Mouse (Mus musculus): ENCODE measurements around the gene Mrpl14.

DNA sequence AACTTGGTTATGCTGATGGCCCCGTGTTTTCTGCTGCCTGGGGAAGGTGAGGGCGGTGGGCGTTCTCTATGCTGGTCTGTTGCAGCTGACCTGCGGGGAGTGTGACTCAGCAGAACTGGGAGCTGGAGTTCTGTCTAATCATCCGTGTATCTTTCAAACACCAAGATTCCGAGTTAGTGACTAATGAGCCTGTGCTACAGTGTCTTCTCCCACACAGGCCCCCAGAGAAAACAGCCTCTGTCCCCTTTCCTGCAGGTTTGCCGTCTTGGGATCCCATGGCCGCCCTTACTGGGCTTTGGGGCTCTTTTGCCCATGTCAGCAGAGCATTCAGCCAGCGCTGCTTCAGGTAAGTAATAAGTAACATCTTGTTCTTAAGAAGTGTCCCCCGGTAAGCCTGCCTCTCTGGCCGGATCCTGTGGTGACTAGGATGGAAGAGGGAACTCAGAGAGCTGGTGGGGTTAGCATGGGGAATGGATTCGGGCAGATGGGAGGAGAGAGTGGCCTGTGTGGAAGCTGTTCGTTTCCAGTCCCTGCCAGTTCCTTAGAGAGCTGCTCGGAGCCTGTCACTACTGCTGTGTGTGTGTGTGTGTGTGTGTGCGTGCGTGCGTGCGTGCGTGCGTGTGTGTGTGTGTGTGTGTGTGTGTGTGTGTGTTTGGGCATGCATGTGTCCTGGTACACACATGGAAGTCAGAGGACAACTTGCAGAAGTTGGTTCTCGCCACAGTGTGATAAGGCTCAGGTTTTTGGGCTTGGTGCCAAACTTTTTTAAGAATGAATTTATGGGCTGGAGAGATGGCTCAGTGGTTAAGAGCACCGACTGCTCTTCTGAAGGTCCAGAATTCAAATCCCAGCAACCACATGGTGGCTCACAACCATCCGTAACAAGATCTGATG, 9.4 kb downstream of the Mrpl14 start:
- TF ChIP-seq GATA1 (IDR thresholded peaks at IDR 0.05; ENCODE audit: low read length) (no peak), TAL1 (IDR thresholded peaks at IDR 0.05; ENCODE audit: low read length) (no peak)

All from erythroblast, embryonic 14.5 days (primary cell).